Mouse (Mus musculus): ENCODE measurements at regions not wholly inside any gene's neighbourhood (a gene's known extent, or its start where the extent isn't known, plus 50 kb on each side); places are given as distances from the start of the nearest gene placed in this dataset.

- no peak for DNase-seq (ENCODE audit: low read depth, low spot score)
Measured at GRCm38 (mm10) chr2:159138603-159139002, 344.0 kb downstream of the Dhx35 start.

GRCm38 (mm10) chr2:159145980-159146379 lies 351.4 kb downstream of the Dhx35 start:
- no peak for DNase-seq (ENCODE audit: low read depth, low spot score)

- peak; percentile 73 for DNase-seq (ENCODE audit: low read depth, low spot score)
Measured at GRCm38 (mm10) chr2:159163985-159164384, 369.4 kb downstream of the Dhx35 start.

GRCm38 (mm10) chr2:159168553-159169064 lies 374.0 kb downstream of the Dhx35 start:
- no peak for DNase-seq (ENCODE audit: low read depth, low spot score)

GRCm38 (mm10) chr2:159196156-159196555 lies 401.5 kb downstream of the Dhx35 start:
- peak; percentile 57 for DNase-seq (ENCODE audit: low read depth, low spot score)

- no peak for DNase-seq (ENCODE audit: low read depth, low spot score)
Measured at GRCm38 (mm10) chr2:159232266-159232665, 437.7 kb downstream of the Dhx35 start.

GRCm38 (mm10) chr2:159235000-159235399 lies 440.4 kb downstream of the Dhx35 start:
- peak; percentile 68 for DNase-seq (ENCODE audit: low read depth, low spot score)

GRCm38 (mm10) chr2:159250065-159250464 lies 455.5 kb downstream of the Dhx35 start:
- DNase-seq (ENCODE audit: low read depth, low spot score): no peak

- no peak for DNase-seq (ENCODE audit: low read depth, low spot score)
Measured at GRCm38 (mm10) chr2:159250993-159251665, 456.5 kb downstream of the Dhx35 start.

- peak; percentile 3 for DNase-seq (ENCODE audit: low read depth, low spot score)
Measured at GRCm38 (mm10) chr2:159270221-159271080, 475.8 kb downstream of the Dhx35 start.

- DNase-seq (ENCODE audit: low read depth, low spot score): no peak
Measured at GRCm38 (mm10) chr2:159278896-159279295, 484.3 kb downstream of the Dhx35 start.

- no peak for DNase-seq (ENCODE audit: low read depth, low spot score)
Measured at GRCm38 (mm10) chr2:159281558-159282320, 487.1 kb downstream of the Dhx35 start.

GRCm38 (mm10) chr2:159284100-159284499 lies 489.5 kb downstream of the Dhx35 start:
- DNase-seq (ENCODE audit: low read depth, low spot score): no peak

GRCm38 (mm10) chr2:159284525-159285189 lies 490.1 kb downstream of the Dhx35 start:
- DNase-seq (ENCODE audit: low read depth, low spot score): no peak

GRCm38 (mm10) chr2:159287996-159288563 lies 493.5 kb downstream of the Dhx35 start:
- no peak for DNase-seq (ENCODE audit: low read depth, low spot score)

- DNase-seq (ENCODE audit: low read depth, low spot score): no peak
Measured at GRCm38 (mm10) chr2:159290081-159290480, 495.5 kb downstream of the Dhx35 start.

- DNase-seq (ENCODE audit: low read depth, low spot score): no peak
Measured at GRCm38 (mm10) chr2:159307001-159307400, 512.4 kb downstream of the Dhx35 start.

- DNase-seq (ENCODE audit: low read depth, low spot score): no peak
Measured at GRCm38 (mm10) chr2:159334711-159335110, 540.1 kb downstream of the Dhx35 start.

GRCm38 (mm10) chr2:159336646-159337045 lies 542.0 kb downstream of the Dhx35 start:
- no peak for DNase-seq (ENCODE audit: low read depth, low spot score)

GRCm38 (mm10) chr2:159343624-159344560 lies 549.3 kb downstream of the Dhx35 start:
- no peak for DNase-seq (ENCODE audit: low read depth, low spot score)

Data from R1 (cell line).